Mouse (Mus musculus): ENCODE data around the gene Hspa1l.
"Not testable (repeated sequence)": the region's sequence is repeated elsewhere in the genome, so short reads cannot be mapped to it uniquely, and the experiment has no call there.

Hspa1l gene

GRCm38 (mm10) chr17:34975581-34976492 lies 3.3 kb downstream of the Hspa1l start:
- DNase-seq (ENCODE audit: low spot score in 2 of 2), result no peak

- no peak for DNase-seq (ENCODE audit: low spot score in 2 of 2)
Measured at GRCm38 (mm10) chr17:34977000-34977399, 4.5 kb downstream of the Hspa1l start.

GRCm38 (mm10) chr17:34978239-34978638 lies 5.7 kb downstream of the Hspa1l start:
- DNase-seq (ENCODE audit: low spot score in 2 of 2), result no peak

GRCm38 (mm10) chr17:34979631-34980030 lies 7.1 kb downstream of the Hspa1l start:
- DNase-seq (ENCODE audit: low spot score in 2 of 2), result no peak

GRCm38 (mm10) chr17:34980655-34981054 lies 8.2 kb downstream of the Hspa1l start:
- no peak for DNase-seq (ENCODE audit: low spot score in 2 of 2)

- peak; percentile 75 to 84 for DNase-seq (ENCODE audit: low spot score in 2 of 2)
Measured at GRCm38 (mm10) chr17:34981690-34982180, 9.2 kb downstream of the Hspa1l start, which contains the start of gene Lsm2. Gene Lsm2, plus strand, starts transcription at chr17:34981862.

- DNase-seq (ENCODE audit: low spot score in 2 of 2), result no peak
Measured at GRCm38 (mm10) chr17:34982328-34982727, 9.8 kb downstream of the Hspa1l start.

GRCm38 (mm10) chr17:34984218-34984617 lies 11.7 kb downstream of the Hspa1l start:
- no peak for DNase-seq (ENCODE audit: low spot score in 2 of 2)

GRCm38 (mm10) chr17:34994751-34995150 lies 22.2 kb downstream of the Hspa1l start:
- DNase-seq (ENCODE audit: low spot score in 2 of 2), result no peak

GRCm38 (mm10) chr17:34995192-34995591 lies 22.7 kb downstream of the Hspa1l start:
- DNase-seq (ENCODE audit: low spot score in 2 of 2), result not testable (repeated sequence)

- DNase-seq (ENCODE audit: low spot score in 2 of 2), result not testable (repeated sequence)
Measured at GRCm38 (mm10) chr17:34995927-34996326, 23.4 kb downstream of the Hspa1l start.

- no peak for DNase-seq (ENCODE audit: low spot score in 2 of 2)
Measured at GRCm38 (mm10) chr17:34996411-34997141, 24.1 kb downstream of the Hspa1l start.

- no peak for DNase-seq (ENCODE audit: low spot score in 2 of 2)
Measured at GRCm38 (mm10) chr17:34997142-34997483, 24.6 kb downstream of the Hspa1l start.

GRCm38 (mm10) chr17:34998526-34999430 lies 26.3 kb downstream of the Hspa1l start:
- no peak for DNase-seq (ENCODE audit: low spot score in 2 of 2)

GRCm38 (mm10) chr17:34999871-35000716 lies 27.6 kb downstream of the Hspa1l start:
- peak in 1 of 2 experiments; percentile 48 for DNase-seq (ENCODE audit: low spot score in 2 of 2)

- DNase-seq (ENCODE audit: low spot score in 2 of 2), result peak; percentile 77
Measured at GRCm38 (mm10) chr17:35000717-35001451, 28.4 kb downstream of the Hspa1l start, which contains the start of gene Vars. Gene Vars, plus strand, starts transcription at chr17:35000987.

GRCm38 (mm10) chr17:35001452-35002152 lies 29.1 kb downstream of the Hspa1l start:
- DNase-seq (ENCODE audit: low spot score in 2 of 2), result peak in 1 of 2 experiments; percentile 35

- no peak for DNase-seq (ENCODE audit: low spot score in 2 of 2)
Measured at GRCm38 (mm10) chr17:35002153-35002865, 29.8 kb downstream of the Hspa1l start.

Measured in spleen, postnatal 14 days (tissue).